Mouse (Mus musculus): Measurements from ENCODE around the gene Inhbc.

Inhbc gene

GRCm38 (mm10) chr10:127369834-127370820, at the start of gene Inhbc:
TSS of gene Inhbc (minus strand) at chr10:127370431.
- no peak for DNase-seq (ENCODE audit: low spot score in 2 of 2)

- no peak for DNase-seq (ENCODE audit: low spot score in 2 of 2)
These were observed 43.9 kb upstream of the Inhbc start for GRCm38 (mm10) chr10:127414141-127414540.

GRCm38 (mm10) chr10:127413585-127413984, 43.4 kb upstream of the Inhbc start:
- DNase-seq (ENCODE audit: low spot score in 2 of 2), result no peak

- DNase-seq (ENCODE audit: low spot score in 2 of 2), result no peak
These were observed 42.5 kb upstream of the Inhbc start for GRCm38 (mm10) chr10:127412776-127413175.

- no peak for DNase-seq (ENCODE audit: low spot score in 2 of 2)
These were observed 41.9 kb upstream of the Inhbc start for GRCm38 (mm10) chr10:127412101-127412500.

- no peak for DNase-seq (ENCODE audit: low spot score in 2 of 2)
These were observed 37.2 kb upstream of the Inhbc start for GRCm38 (mm10) chr10:127407391-127407790.

- DNase-seq (ENCODE audit: low spot score in 2 of 2), result no peak
These were observed 34.5 kb upstream of the Inhbc start for GRCm38 (mm10) chr10:127404701-127405100.

- no peak for DNase-seq (ENCODE audit: low spot score in 2 of 2)
These were observed 21.5 kb upstream of the Inhbc start for GRCm38 (mm10) chr10:127391774-127392173.

GRCm38 (mm10) chr10:127381743-127382134, 11.5 kb upstream of the Inhbc start:
- no peak for DNase-seq (ENCODE audit: low spot score in 2 of 2)

- DNase-seq (ENCODE audit: low spot score in 2 of 2), result peak; percentile 59 to 85
These were observed 10.8 kb upstream of the Inhbc start for GRCm38 (mm10) chr10:127380767-127381742.

GRCm38 (mm10) chr10:127380251-127380691, 10.0 kb upstream of the Inhbc start, which contains the start of gene R3hdm2:
TSS of gene R3hdm2 (plus strand) at chr10:127380327.
- peak; percentile 88 to 94 for DNase-seq (ENCODE audit: low spot score in 2 of 2)

- DNase-seq (ENCODE audit: low spot score in 2 of 2), result no peak
These were observed 9.4 kb upstream of the Inhbc start for GRCm38 (mm10) chr10:127379654-127380053.

GRCm38 (mm10) chr10:127377700-127378099, 7.5 kb upstream of the Inhbc start:
- DNase-seq (ENCODE audit: low spot score in 2 of 2), result no peak

- no peak for DNase-seq (ENCODE audit: low spot score in 2 of 2)
These were observed 792 bp upstream of the Inhbc start for GRCm38 (mm10) chr10:127371023-127371422.

- no peak for DNase-seq (ENCODE audit: low spot score in 2 of 2)
These were observed 2.0 kb downstream of the Inhbc start for GRCm38 (mm10) chr10:127368273-127368672.

- no peak for DNase-seq (ENCODE audit: low spot score in 2 of 2)
These were observed 3.1 kb downstream of the Inhbc start for GRCm38 (mm10) chr10:127367116-127367515.

GRCm38 (mm10) chr10:127360714-127361113, 9.5 kb downstream of the Inhbc start:
- no peak for DNase-seq (ENCODE audit: low spot score in 2 of 2)

GRCm38 (mm10) chr10:127355336-127355735, 14.9 kb downstream of the Inhbc start:
- no peak for DNase-seq (ENCODE audit: low spot score in 2 of 2)

GRCm38 (mm10) chr10:127353909-127354895, 16.0 kb downstream of the Inhbc start, which contains the start of gene Inhbe:
TSS of gene Inhbe (minus strand) at chr10:127354411.
- DNase-seq (ENCODE audit: low spot score in 2 of 2), result no peak

- no peak for DNase-seq (ENCODE audit: low spot score in 2 of 2)
These were observed 17.5 kb downstream of the Inhbc start for GRCm38 (mm10) chr10:127352766-127353165.

- DNase-seq (ENCODE audit: low spot score in 2 of 2), result no peak
These were observed 18.0 kb downstream of the Inhbc start for GRCm38 (mm10) chr10:127352187-127352586.
